Mouse (Mus musculus) kidney, adult 2 months (tissue): Measurements from ENCODE around the gene Gm20708. TPM values are rescaled to one million over a fixed set of nuclear protein-coding genes. Genes with fewer than 3 reads are reported as not detected.

Source experiments
- DNase-seq: peaks from one replicate; pipeline ENCODE4 v3.0.0; 2021
- H3K27ac ChIP-seq: fragments of 200-500 bp; 2 replicates; pipeline ENCODE4 v1.5.1; 2012; ENCODE audit warnings: low read depth, low read length, control low read depth, inconsistent platforms; ENCODE audit not compliant: insufficient read depth
- H3K27me3 ChIP-seq: fragments of 200-500 bp; replicated peaks from 2 replicates; pipeline ENCODE4 v1.6.1; 2012; ENCODE audit warnings: mild to moderate bottlenecking, moderate library complexity, low read length, inconsistent platforms; ENCODE audit not compliant: control insufficient read depth, insufficient read depth
- H3K36me3 ChIP-seq: fragments of 200-500 bp; 2 replicates; pipeline ENCODE4 v1.6.1; 2012; ENCODE audit warnings: mild to moderate bottlenecking, moderate library complexity, low read length, inconsistent platforms; ENCODE audit not compliant: control insufficient read depth, insufficient read depth
- H3K4me1 ChIP-seq: fragments of 200-500 bp; 2 replicates; pipeline ENCODE4 v1.6.1; 2011; ENCODE audit warnings: low read length; ENCODE audit not compliant: control insufficient read depth, insufficient read depth
- H3K4me3 ChIP-seq: fragments of 200-500 bp; 2 replicates; pipeline ENCODE4 v1.5.1; 2011; ENCODE audit warnings: mild to moderate bottlenecking, low read depth, low read length, control low read depth; ENCODE audit not compliant: insufficient read depth
- CTCF ChIP-seq: fragments of 200-500 bp; conservative IDR thresholded peaks from 2 replicates; pipeline ENCODE4 v1.5.1; 2011; ENCODE audit warnings: low read depth, mild to moderate bottlenecking, control low read depth, low read length, moderate library complexity, mixed read lengths; ENCODE audit not compliant: insufficient read depth, insufficient read length
- POLR2A ChIP-seq: fragments of 200-500 bp; IDR thresholded peaks from one replicate; pipeline ENCODE4 v1.6.1; 2011; ENCODE audit warnings: low read depth, low read length, control low read depth
- whole genome bisulfite sequencing: fragments of 180-500 bp; shearing (Covaris S2); methylation state at CpG from one replicate; pipeline ENCODE4 v1.1.7; 2018; 5-methylcytosine and 5-hydroxymethylcytosine counted together
- polyA plus RNA-seq: library from polyadenylated mRNA; depleted of rRNA; stranded (reverse); fragments of >200 nt; gene quantifications from 2 replicates; pipeline ENCODE4 v1.2.3, GENCODE M21; 2012

Gene Gm20708
- polyA plus RNA-seq, 1 experiment: 0.22 TPM

DNA sequence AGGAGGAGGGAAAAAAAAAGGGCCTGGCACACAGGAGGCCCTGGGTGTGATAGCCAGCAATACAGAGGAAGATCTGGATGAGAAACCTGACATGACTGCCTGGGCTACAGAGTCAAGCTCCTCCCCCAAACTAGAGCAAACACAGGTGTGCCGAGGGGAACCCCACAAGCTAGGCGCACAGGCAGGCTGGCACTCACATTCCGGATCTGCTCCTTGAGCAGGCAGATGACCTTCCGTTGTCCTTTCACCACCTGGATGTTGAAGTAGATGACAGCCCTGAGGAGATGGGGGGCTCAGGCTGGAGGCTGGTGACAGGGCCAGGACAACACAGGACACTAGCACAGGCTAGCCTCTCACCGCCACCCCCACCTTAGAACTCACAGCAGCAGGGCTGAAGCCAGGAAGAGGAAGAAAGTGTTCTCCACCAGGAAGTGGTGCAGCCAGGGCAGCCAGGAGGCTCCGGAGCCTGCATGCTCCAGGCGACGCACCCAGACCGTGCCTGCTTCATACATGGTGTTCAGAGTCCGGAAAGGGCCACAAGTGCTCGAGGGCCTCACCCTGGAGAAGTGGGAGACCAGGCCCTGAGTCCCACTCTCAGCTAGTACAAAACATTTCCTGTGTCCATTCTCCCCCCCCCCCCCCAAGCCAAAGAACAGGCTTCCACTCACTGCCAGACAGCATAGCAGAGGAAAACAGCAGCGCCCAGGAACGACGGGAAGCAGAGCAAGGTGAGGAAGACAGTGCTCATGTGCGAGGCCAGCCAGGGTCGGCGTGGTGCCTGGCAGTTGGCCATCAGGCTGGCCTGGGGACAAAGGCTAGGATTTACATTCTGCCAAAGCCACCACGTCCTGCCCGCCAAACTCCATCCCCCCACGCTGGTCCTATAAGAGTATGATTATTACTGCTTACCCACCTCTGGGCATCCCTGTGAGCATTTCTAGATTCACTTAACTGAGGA lies 40.5 kb upstream of the Gm20708 start:
- Histone ChIP-seq H3K27me3 (no peaks in the 10 kb centered on the region), H3K4me3 (no peak overlapping the region), H3K36me3 (no peaks in the 10 kb centered on the region), H3K4me1 (peaks cover 10% of the 10 kb centered on the region), H3K27ac (0 out of 2 replicates have a peak overlapping the region, but pooled peaks have one; percentile 45)
- no peak for DNase-seq
- 45% methylated on average over 20 of the region's 20 CpGs for WGBS
- no peak for TF ChIP-seq CTCF
- TF ChIP-seq POLR2A: no peak

DNA sequence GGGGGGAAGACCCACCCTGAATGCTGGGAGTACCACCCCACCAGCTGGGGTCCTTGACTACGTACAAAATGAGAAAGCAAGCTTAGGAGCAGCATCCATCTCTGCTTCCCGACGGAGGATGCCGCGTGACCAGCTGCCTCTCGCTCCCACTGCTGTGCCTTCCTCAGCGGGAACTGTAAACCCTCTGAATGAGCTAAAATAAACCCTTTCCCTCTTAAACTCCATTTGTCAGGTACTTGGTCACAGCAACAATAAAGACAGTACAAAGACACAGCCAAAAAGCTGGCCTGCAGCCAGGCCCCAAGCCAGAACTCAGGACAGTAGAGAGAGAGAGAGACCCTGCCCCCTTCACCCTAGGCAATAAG lies 39.8 kb upstream of the Gm20708 start:
- DNase-seq: no peak

DNA sequence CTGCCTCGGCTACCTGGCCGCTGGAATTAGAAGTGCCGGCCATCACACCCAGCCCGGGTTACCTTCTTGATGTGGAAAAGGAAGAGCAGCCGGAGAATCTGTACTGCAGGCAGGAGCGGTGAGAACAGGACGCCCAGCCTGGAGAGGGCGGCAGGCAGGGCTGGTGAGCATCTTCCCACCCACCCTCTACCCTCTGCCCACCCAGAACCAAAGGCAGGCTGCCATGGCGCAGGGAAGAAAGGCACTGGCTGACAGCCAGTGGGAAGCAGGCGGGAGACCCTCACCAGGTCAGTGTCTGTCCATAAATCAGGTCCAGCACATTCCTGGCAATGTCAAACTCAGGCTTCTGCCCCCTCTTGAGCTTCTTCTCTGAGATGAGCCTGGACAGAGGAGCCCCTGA lies 39.1 kb upstream of the Gm20708 start:
- H3K4me1 ChIP-seq: peaks cover 10% of the 10 kb centered on the region
- no peak overlapping the region for H3K27ac ChIP-seq
- TF ChIP-seq CTCF (no peak), POLR2A (no peak)
- no peak overlapping the region for H3K4me3 ChIP-seq
- H3K36me3 ChIP-seq: 0 out of 2 replicates have a peak, but pooled peaks cover under 1% of the 10 kb centered on the region
- H3K27me3 ChIP-seq: no peaks in the 10 kb centered on the region
- DNase-seq: no peak
- 87% methylated on average over 10 of the region's 10 CpGs for WGBS

More for the DNA sequence above, 39.8 kb upstream of the Gm20708 start:
- WGBS: 88% methylated on average over 7 of the region's 7 CpGs
- H3K4me1 ChIP-seq: peaks cover 10% of the 10 kb centered on the region
- H3K36me3 ChIP-seq: no peaks in the 10 kb centered on the region
- H3K27ac ChIP-seq: no peak overlapping the region
- no peaks in the 10 kb centered on the region for H3K27me3 ChIP-seq
- TF ChIP-seq POLR2A: no peak
- TF ChIP-seq CTCF: no peak
- H3K4me3 ChIP-seq: no peak overlapping the region

GRCm38 (mm10) chr11:117772352-117772751 lies 37.1 kb upstream of the Gm20708 start:
- no peaks in the 10 kb centered on the region for H3K4me1 ChIP-seq
- WGBS: 90% methylated on average over 7 of the region's 7 CpGs
- no peak overlapping the region for H3K4me3 ChIP-seq
- no peak for DNase-seq
- TF ChIP-seq POLR2A: no peak
- no peaks in the 10 kb centered on the region for H3K27me3 ChIP-seq
- 0 out of 2 replicates have a peak, but pooled peaks cover 1% of the 10 kb centered on the region for H3K36me3 ChIP-seq
- H3K27ac ChIP-seq: no peak overlapping the region

DNA sequence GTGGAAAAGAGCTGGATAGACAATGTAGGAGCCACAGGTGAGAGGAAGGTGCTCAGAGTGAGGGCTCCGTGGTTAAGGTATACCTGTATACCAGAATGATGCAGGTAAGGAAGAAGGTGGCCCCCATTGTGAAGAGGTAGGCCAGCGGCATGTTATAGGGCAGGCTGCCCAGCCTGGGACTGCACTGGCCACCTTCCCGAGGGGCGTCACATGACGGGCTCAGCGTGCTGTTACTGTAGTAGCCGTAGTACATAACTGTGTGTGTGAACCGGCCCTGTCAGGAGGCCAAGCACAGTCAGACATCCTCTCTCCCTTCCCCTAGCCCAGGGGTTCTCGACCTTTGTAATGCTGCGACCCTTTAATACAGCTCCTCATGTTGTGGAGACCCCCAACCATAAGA lies 34.5 kb upstream of the Gm20708 start:
- Histone ChIP-seq H3K36me3 (0 out of 2 replicates have a peak, but pooled peaks cover 1% of the 10 kb centered on the region), H3K4me3 (no peak overlapping the region), H3K27ac (no peak overlapping the region), H3K27me3 (no peaks in the 10 kb centered on the region), H3K4me1 (peaks cover 12% of the 10 kb centered on the region)
- TF ChIP-seq CTCF (no peak), POLR2A (no peak)
- WGBS: 86% methylated on average over 10 of the region's 10 CpGs
- DNase-seq: no peak

GRCm38 (mm10) chr11:117775540-117775939 lies 33.9 kb upstream of the Gm20708 start:
- H3K36me3 ChIP-seq: 0 out of 2 replicates have a peak, but pooled peaks cover 1% of the 10 kb centered on the region
- 84% methylated on average over 13 of the region's 13 CpGs for WGBS
- no peaks in the 10 kb centered on the region for H3K27me3 ChIP-seq
- DNase-seq: no peak
- H3K4me3 ChIP-seq: no peak overlapping the region
- peaks cover 12% of the 10 kb centered on the region for H3K4me1 ChIP-seq
- no peak overlapping the region for H3K27ac ChIP-seq
- TF ChIP-seq CTCF (no peak), POLR2A (no peak)

GRCm38 (mm10) chr11:117776085-117776792 lies 33.2 kb upstream of the Gm20708 start:
- no peak for DNase-seq
- TF ChIP-seq POLR2A: no peak
- TF ChIP-seq CTCF: no peak
- no peak overlapping the region for H3K4me3 ChIP-seq
- H3K36me3 ChIP-seq: 0 out of 2 replicates have a peak, but pooled peaks cover 1% of the 10 kb centered on the region
- H3K27ac ChIP-seq: no peak overlapping the region
- WGBS: 86% methylated on average over 14 of the region's 14 CpGs
- H3K4me1 ChIP-seq: peaks cover 15% of the 10 kb centered on the region
- H3K27me3 ChIP-seq: no peaks in the 10 kb centered on the region
